Mouse (Mus musculus): Measurements from ENCODE around the gene Pcmtd2. TPM values are rescaled to one million over a fixed set of nuclear protein-coding genes. Genes with fewer than 3 reads are reported as not detected.
A peak's percentile ranks its signal among the peaks of the same experiment; 100 is the strongest.
"Not testable (repeated sequence)": the region's sequence is repeated elsewhere in the genome, so short reads cannot be mapped to it uniquely, and the experiment has no call there.

Gene Pcmtd2
- polyA plus RNA-seq (2015; fragmentation: Nextera tagmentation; extraction: Ambion mirVana), result 33.6 and 36.2 TPM in 2 replicates

GRCm38 (mm10) chr2:181837372-181838292, at the start of gene Pcmtd2:
Pcmtd2 (plus strand) TSS chr2:181837854.
- Histone ChIP-seq H3K4me1 (peaks cover 11% of the 10 kb centered on the region), H3K27ac (peak within 1 kb of the TSS; percentile 89), H3K4me3 (replicated peaks) (peak within 1 kb of the TSS; percentile 81), H3K9me3 (replicated peaks) (no peaks in the 10 kb centered on the region), H3K27me3 (peaks cover 4% of the 10 kb centered on the region; the same call in 1 of the 2 replicates), H3K9ac (peak within 1 kb of the TSS; percentile 72), H3K4me2 (peak within 1 kb of the TSS; percentile 79), H3K36me3 (peaks cover 16% of the 10 kb centered on the region)
- WGBS, result under 1% methylated on average over 35 of the region's 35 CpGs
- ATAC-seq (replicated peaks; ENCODE audit: low FRiP score), result peak; percentile 100

DNA sequence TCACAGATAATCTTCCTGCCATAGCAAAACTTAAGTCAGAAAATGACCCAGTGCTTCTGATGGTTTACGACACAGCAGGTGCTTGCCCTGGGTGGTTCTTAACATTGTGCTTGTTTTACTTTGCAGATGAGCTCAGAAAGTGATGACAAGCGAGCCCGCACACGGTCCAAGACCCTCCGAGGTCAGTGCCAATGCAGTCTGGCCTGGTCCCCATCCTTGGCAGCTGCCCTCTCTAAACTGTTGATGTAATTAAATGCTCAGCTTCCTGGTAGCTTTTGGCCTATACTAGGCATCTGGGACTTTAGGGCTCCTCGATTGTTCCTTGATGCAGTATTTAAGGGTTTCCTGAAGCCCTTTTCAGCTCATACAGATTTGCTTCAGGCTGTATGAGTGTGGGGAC, 48.3 kb upstream of the Pcmtd2 start:
- H3K4me3 ChIP-seq (replicated peaks), result no peak overlapping the region
- ATAC-seq (replicated peaks; ENCODE audit: low FRiP score), result no peak
- no peak overlapping the region for H3K9ac ChIP-seq
- H3K9me3 ChIP-seq (replicated peaks), result no peaks in the 10 kb centered on the region
- no peak overlapping the region for H3K4me2 ChIP-seq
- no peak overlapping the region for H3K27ac ChIP-seq
- no peaks in the 10 kb centered on the region for H3K36me3 ChIP-seq
- H3K27me3 ChIP-seq, result no peaks in the 10 kb centered on the region
- no peaks in the 10 kb centered on the region for H3K4me1 ChIP-seq
- 76% methylated on average over 6 of the region's 6 CpGs for WGBS

DNA sequence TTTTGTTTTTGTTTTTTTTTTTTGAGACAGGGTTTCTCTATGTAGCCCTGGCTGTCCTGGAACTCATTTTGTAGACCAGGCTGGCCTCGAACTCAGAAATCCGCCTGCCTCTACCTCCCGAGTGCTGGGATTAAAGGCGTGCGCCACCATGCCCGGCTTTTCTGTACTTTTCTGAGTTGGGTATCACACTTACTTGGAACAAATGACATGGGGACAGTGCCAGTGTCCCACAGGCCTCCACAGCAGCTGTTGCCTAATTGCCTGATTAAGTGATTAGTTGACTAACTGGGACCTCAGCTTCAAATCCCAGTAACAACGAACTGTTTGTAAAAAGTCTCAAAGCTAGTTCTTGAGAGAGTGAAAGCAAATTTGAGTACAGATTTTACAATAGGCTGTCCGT, 44.5 kb upstream of the Pcmtd2 start:
- H3K4me2 ChIP-seq; H3K4me1 ChIP-seq; H3K27me3 ChIP-seq; H3K9ac ChIP-seq; H3K9me3 ChIP-seq (replicated peaks); H3K36me3 ChIP-seq; ATAC-seq (replicated peaks; ENCODE audit: low FRiP score); H3K4me3 ChIP-seq (replicated peaks); H3K27ac ChIP-seq: not testable (repeated sequence)
- WGBS, result 78% methylated on average over 8 of the region's 8 CpGs

GRCm38 (mm10) chr2:181795641-181796130, 42.0 kb upstream of the Pcmtd2 start:
- ATAC-seq (replicated peaks; ENCODE audit: low FRiP score), result no peak
- Histone ChIP-seq H3K9ac (no peak overlapping the region), H3K27me3 (no peaks in the 10 kb centered on the region), H3K36me3 (no peaks in the 10 kb centered on the region), H3K27ac (no peak overlapping the region), H3K4me3 (replicated peaks) (no peak overlapping the region), H3K4me2 (no peak overlapping the region), H3K4me1 (no peaks in the 10 kb centered on the region), H3K9me3 (replicated peaks) (no peaks in the 10 kb centered on the region)
- WGBS, result 68% methylated on average over 3 of the region's 3 CpGs

GRCm38 (mm10) chr2:181797672-181798071, 40.0 kb upstream of the Pcmtd2 start:
- Histone ChIP-seq H3K4me2 (no peak overlapping the region), H3K9ac (no peak overlapping the region), H3K4me1 (no peaks in the 10 kb centered on the region), H3K36me3 (no peaks in the 10 kb centered on the region), H3K9me3 (replicated peaks) (no peaks in the 10 kb centered on the region), H3K27ac (no peak overlapping the region), H3K4me3 (replicated peaks) (no peak overlapping the region), H3K27me3 (no peaks in the 10 kb centered on the region)
- no peak for ATAC-seq (replicated peaks; ENCODE audit: low FRiP score)
- WGBS, result 80% methylated on average over 8 of the region's 8 CpGs

DNA sequence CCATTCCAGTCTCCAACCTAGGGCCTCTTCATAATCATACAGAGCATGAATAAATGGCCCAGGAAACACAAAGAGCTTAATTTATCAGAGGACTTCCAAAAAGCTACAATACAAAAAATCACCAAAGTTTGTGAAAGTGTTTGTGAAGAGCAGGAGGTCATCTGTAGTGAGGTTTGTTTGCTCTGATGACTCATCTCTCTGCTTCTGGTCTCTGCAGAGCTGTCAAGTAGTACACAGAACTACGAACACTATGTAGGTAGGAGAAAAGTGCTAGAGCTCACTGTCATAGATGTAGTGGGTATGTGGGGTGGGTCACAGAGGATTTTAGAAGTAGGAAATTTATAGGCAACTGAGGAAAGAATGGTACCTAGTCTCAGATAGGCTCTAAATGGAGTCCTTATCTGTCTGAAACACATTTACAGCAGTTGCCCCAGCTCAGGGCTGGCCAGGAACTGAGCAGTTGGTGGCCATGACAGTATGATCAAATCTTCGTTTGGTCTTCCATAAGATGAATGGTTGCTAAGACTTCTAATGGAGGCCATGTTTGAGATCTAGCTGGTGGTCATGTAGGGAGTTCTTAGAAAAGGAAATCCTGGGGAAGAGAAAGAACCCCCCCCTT, 8.5 kb upstream of the Pcmtd2 start:
- H3K4me2 ChIP-seq, result no peak overlapping the region
- H3K9ac ChIP-seq, result no peak overlapping the region
- H3K4me1 ChIP-seq, result no peaks in the 10 kb centered on the region
- ATAC-seq (replicated peaks; ENCODE audit: low FRiP score), result no peak
- no peak overlapping the region for H3K4me3 ChIP-seq (replicated peaks)
- no peak overlapping the region for H3K27ac ChIP-seq
- H3K9me3 ChIP-seq (replicated peaks), result no peaks in the 10 kb centered on the region
- no peaks in the 10 kb centered on the region for H3K36me3 ChIP-seq
- 63% methylated on average over 2 of the region's 2 CpGs for WGBS
- H3K27me3 ChIP-seq, result peaks cover 9% of the 10 kb centered on the region; the same call in 1 of the 2 replicates

DNA sequence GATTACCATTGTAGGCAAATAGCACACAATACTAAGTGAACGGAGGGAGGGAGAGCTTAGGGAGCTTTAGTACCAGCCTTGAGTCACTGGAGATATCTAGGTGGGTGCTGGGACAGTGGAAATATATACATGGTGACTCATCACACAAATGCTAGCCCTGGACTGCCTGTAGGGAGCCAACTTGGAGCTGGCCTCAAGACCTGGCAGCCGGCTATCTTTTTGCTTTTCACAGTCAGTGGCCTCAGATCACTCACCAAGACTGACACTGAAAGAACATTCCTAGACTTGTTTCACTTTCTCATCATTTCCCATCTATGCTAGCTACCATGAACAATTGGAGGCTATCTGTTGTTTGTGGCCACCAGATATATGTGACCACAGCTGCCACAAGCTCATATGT, 4.9 kb upstream of the Pcmtd2 start:
- Histone ChIP-seq H3K9ac (no peak overlapping the region), H3K4me1 (no peaks in the 10 kb centered on the region), H3K4me2 (no peak overlapping the region), H3K4me3 (replicated peaks) (no peak overlapping the region), H3K27me3 (peaks cover 9% of the 10 kb centered on the region; the same call in 1 of the 2 replicates), H3K9me3 (replicated peaks) (no peaks in the 10 kb centered on the region), H3K36me3 (no peaks in the 10 kb centered on the region), H3K27ac (no peak overlapping the region)
- WGBS, result 71% methylated on average over 2 of the region's 2 CpGs
- no peak for ATAC-seq (replicated peaks; ENCODE audit: low FRiP score)

DNA sequence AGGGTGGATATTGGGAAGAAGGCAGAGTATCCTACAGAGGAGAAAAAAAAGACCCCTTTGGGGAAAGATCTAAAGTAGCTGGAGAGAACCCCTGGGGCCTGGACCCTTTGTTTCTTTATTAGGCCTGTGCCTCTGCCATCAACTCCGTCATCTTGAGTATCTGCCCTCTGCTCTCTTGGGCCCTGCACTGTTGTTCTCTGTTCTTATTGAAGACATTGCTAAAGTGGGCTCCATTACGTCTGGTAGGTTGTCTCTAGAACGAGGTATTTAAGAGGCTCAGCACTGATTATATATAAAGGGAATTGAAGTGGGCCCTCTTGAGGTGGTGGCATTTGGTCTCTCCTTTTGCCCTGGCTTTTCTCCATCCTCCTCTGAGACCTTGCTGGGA, 633 bp downstream of the Pcmtd2 start:
- H3K4me3 ChIP-seq (replicated peaks), result peak overlapping the region; percentile 81
- ATAC-seq (replicated peaks; ENCODE audit: low FRiP score), result peak; percentile 31
- H3K36me3 ChIP-seq, result peaks cover 18% of the 10 kb centered on the region
- 1% methylated on average over 3 of the region's 3 CpGs for WGBS
- H3K9ac ChIP-seq, result peak overlapping the region; percentile 72
- no peaks in the 10 kb centered on the region for H3K9me3 ChIP-seq (replicated peaks)
- peak overlapping the region; percentile 79 for H3K4me2 ChIP-seq
- H3K27ac ChIP-seq, result 0 out of 2 replicates have a peak overlapping the region, but pooled peaks have one; percentile 89
- H3K27me3 ChIP-seq, result no peaks in the 10 kb centered on the region
- peaks cover 11% of the 10 kb centered on the region for H3K4me1 ChIP-seq

DNA sequence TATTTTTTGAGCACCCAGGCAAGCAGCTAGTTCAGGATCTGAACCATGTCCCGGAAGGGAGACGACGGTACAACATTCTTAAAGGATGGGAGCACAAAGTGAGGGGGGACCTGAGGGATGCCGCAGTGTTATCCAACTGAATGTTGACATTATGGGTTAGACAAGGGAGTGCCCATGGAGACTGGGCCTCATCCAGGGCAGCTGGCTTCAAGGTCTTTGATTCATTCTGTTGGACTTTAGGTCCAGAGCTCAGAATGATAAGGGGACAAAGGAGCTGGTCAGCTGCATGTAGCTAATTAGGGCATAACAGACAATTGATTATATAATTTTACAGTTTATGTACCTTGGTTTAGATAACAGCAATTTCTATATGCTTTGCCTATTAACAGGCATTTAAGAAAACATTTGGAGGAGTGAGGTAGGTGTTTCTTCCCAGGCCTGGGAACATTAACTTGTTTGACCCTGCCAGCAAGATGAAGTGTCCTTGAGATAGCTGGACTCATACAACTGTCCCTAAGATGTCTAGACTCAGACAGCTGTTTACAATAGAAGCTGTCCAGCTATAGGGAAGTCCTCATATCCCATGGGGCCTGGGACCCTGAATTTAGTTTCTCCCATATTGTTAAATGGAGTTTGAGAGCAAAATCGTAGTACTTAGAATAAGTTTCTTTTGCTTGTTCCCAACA, 8.2 kb downstream of the Pcmtd2 start:
- ATAC-seq (replicated peaks; ENCODE audit: low FRiP score), result no peak
- Histone ChIP-seq H3K4me2 (no peak overlapping the region), H3K4me3 (replicated peaks) (no peak overlapping the region), H3K27ac (no peak overlapping the region), H3K27me3 (no peaks in the 10 kb centered on the region), H3K36me3 (peaks cover 71% of the 10 kb centered on the region), H3K4me1 (no peaks in the 10 kb centered on the region), H3K9ac (no peak overlapping the region), H3K9me3 (replicated peaks) (no peaks in the 10 kb centered on the region)
- 89% methylated on average over 5 of the region's 5 CpGs for WGBS

DNA sequence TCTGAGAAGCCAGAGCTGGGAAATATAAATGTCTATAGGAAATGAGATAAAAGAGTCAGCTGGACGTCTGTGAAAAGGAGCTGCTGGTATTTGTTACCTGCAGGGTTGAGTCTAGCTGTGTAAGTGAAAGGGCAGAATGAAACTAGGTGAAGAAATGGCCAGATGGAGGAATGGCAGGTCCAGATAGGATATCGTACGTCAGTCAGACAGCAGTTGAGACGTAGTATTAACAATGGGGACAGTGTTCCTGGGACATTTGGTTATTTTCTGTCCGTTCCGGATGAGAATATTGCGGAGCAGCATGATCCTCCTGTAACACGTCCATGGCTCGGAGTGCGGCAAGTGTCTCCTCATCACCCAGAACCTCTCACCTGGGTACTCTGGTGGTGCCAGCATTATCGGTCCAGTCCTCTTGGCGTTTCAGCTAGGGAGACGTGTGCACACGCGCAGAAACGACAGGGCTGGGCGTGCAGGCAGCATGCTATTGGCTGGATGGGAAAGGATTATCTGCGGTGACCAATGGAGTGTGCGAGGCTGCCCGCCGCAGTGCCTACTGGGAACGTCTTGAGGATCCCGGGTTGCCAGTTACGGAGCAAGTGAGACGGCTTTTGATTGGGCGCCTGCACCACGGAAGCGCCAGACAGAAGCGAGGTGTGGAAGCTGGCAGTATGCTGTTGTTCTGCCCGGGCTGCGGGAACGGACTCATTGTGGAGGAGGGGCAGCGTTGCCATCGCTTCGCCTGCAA, 26.3 kb downstream of the Pcmtd2 start, which contains the start of gene Polr3k:
Polr3k (plus strand) TSS at position 547 of the 745 bp plus-strand sequence.
- Histone ChIP-seq H3K9me3 (replicated peaks) (no peaks in the 10 kb centered on the region), H3K27me3 (no peaks in the 10 kb centered on the region), H3K27ac (peak within 1 kb of the TSS; percentile 82), H3K4me3 (replicated peaks) (peak within 1 kb of the TSS; percentile 80), H3K9ac (peak within 1 kb of the TSS; percentile 71), H3K36me3 (peaks cover 17% of the 10 kb centered on the region), H3K4me1 (peaks cover 17% of the 10 kb centered on the region), H3K4me2 (peak within 1 kb of the TSS; percentile 81)
- under 1% methylated on average over 35 of the region's 35 CpGs for WGBS
- peak; percentile 100 for ATAC-seq (replicated peaks; ENCODE audit: low FRiP score)

DNA sequence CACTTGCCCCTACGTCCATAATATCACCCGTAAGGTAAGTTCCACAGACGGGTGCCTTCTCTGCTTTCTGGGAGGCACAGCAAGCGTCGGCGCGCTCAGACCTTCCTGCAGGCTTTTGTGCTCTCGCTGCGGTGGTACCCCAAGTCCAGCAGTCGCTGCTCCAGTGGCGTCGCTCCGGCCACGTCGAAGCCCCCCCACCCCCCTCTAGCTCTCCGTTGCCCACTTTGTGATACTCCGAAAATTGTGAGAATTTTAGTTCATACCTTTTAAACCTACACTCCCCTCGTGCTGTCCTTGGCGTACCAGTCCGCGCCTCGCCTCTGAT, 26.8 kb downstream of the Pcmtd2 start:
- Histone ChIP-seq H3K36me3 (peaks cover 23% of the 10 kb centered on the region), H3K9ac (peak overlapping the region; percentile 71), H3K27ac (peak overlapping the region; percentile 82), H3K27me3 (no peaks in the 10 kb centered on the region), H3K4me1 (peaks cover 17% of the 10 kb centered on the region), H3K4me3 (replicated peaks) (peak overlapping the region; percentile 80), H3K4me2 (peak overlapping the region; percentile 81), H3K9me3 (replicated peaks) (no peaks in the 10 kb centered on the region)
- under 1% methylated on average over 22 of the region's 22 CpGs for WGBS
- ATAC-seq (replicated peaks; ENCODE audit: low FRiP score), result peak; percentile 52
